Mouse (Mus musculus): ENCODE measurements at regions not wholly inside any gene's neighbourhood (a gene's known extent, or its start where the extent isn't known, plus 50 kb on each side); places are given as distances from the start of the nearest gene placed in this dataset.

GRCm38 (mm10) chr15:68811041-68811440 is 2310.3 kb upstream of the Lrrc6 start:
- no peak for DNase-seq (ENCODE audit: low spot score)

- no peak for DNase-seq (ENCODE audit: low spot score)
These were observed 2309.9 kb upstream of the Lrrc6 start for GRCm38 (mm10) chr15:68810593-68810992.

GRCm38 (mm10) chr15:68808175-68808574 is 2307.5 kb upstream of the Lrrc6 start:
- no peak for DNase-seq (ENCODE audit: low spot score)

- DNase-seq (ENCODE audit: low spot score): no peak
These were observed 2303.5 kb upstream of the Lrrc6 start for GRCm38 (mm10) chr15:68804254-68804653.

- no peak for DNase-seq (ENCODE audit: low spot score)
These were observed 2301.1 kb upstream of the Lrrc6 start for GRCm38 (mm10) chr15:68801763-68802162.

- DNase-seq (ENCODE audit: low spot score): no peak
These were observed 2296.7 kb upstream of the Lrrc6 start for GRCm38 (mm10) chr15:68797406-68797805.

GRCm38 (mm10) chr15:68795239-68795960 is 2294.7 kb upstream of the Lrrc6 start:
- no peak for DNase-seq (ENCODE audit: low spot score)

- DNase-seq (ENCODE audit: low spot score): no peak
These were observed 2259.2 kb upstream of the Lrrc6 start for GRCm38 (mm10) chr15:68759948-68760347.

GRCm38 (mm10) chr15:68755255-68755654 is 2254.5 kb upstream of the Lrrc6 start:
- no peak for DNase-seq (ENCODE audit: low spot score)

- DNase-seq (ENCODE audit: low spot score): no peak
These were observed 2254.1 kb upstream of the Lrrc6 start for GRCm38 (mm10) chr15:68754834-68755233.

- DNase-seq (ENCODE audit: low spot score): no peak
These were observed 2238.6 kb upstream of the Lrrc6 start for GRCm38 (mm10) chr15:68739344-68739743.

- no peak for DNase-seq (ENCODE audit: low spot score)
These were observed 2220.5 kb upstream of the Lrrc6 start for GRCm38 (mm10) chr15:68721250-68721649.

- DNase-seq (ENCODE audit: low spot score): no peak
These were observed 2218.8 kb upstream of the Lrrc6 start for GRCm38 (mm10) chr15:68719486-68719885.

- no peak for DNase-seq (ENCODE audit: low spot score)
These were observed 2213.6 kb upstream of the Lrrc6 start for GRCm38 (mm10) chr15:68714337-68714736.

- no peak for DNase-seq (ENCODE audit: low spot score)
These were observed 2206.6 kb upstream of the Lrrc6 start for GRCm38 (mm10) chr15:68707306-68707705.

GRCm38 (mm10) chr15:68695041-68695650 is 2194.4 kb upstream of the Lrrc6 start:
- DNase-seq (ENCODE audit: low spot score): no peak

- no peak for DNase-seq (ENCODE audit: low spot score)
These were observed 2166.8 kb upstream of the Lrrc6 start for GRCm38 (mm10) chr15:68667462-68667861.

GRCm38 (mm10) chr15:68665331-68665730 is 2164.6 kb upstream of the Lrrc6 start:
- DNase-seq (ENCODE audit: low spot score): no peak

GRCm38 (mm10) chr15:68656722-68657121 is 2156.0 kb upstream of the Lrrc6 start:
- no peak for DNase-seq (ENCODE audit: low spot score)

GRCm38 (mm10) chr15:68655046-68655445 is 2154.3 kb upstream of the Lrrc6 start:
- no peak for DNase-seq (ENCODE audit: low spot score)

GRCm38 (mm10) chr15:68650609-68651008 is 2149.9 kb upstream of the Lrrc6 start:
- DNase-seq (ENCODE audit: low spot score): no peak

GRCm38 (mm10) chr15:68650033-68650432 is 2149.3 kb upstream of the Lrrc6 start:
- no peak for DNase-seq (ENCODE audit: low spot score)

- DNase-seq (ENCODE audit: low spot score): no peak
These were observed 2146.2 kb upstream of the Lrrc6 start for GRCm38 (mm10) chr15:68646865-68647264.

- DNase-seq (ENCODE audit: low spot score): no peak
These were observed 2144.2 kb upstream of the Lrrc6 start for GRCm38 (mm10) chr15:68644862-68645261.

All from MN1 (cell line).